In the genomic region with DNA sequence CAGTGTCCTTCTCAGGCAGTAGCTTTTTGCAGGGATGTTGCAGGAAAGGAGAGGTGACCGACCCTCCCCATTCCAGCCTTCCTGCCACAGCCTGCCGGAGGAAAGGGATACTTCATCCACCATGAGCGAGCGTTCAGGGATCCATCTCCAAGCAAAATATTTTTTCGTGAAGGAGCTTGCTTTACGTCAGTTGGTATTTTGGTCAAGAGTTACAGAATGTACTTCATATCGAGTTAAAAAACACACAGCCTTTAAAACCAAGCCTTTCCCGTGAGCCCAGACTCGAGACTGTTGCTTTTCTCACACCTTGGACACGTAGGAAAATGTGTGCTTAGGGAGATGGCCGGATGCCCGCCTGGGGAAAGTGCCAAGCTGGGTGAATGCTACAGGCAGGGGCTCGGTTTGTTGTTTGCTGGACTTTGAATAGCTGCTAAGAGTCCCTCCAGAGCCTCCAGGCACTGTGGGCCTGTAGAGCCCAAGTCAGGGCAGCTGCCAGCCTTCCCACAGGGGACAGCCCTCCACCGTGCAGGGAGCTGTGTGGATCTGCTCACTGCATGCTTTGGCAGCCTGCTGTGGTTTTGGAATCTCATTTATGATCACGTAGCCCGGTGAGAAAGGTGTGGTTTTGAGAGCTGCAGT, we compare ENCODE assay signal across 8 mouse cellular contexts. TPM values are rescaled to one million over a fixed set of nuclear protein-coding genes. Genes with fewer than 3 reads are reported as not detected.
DNase-seq lines count a peak whose midpoint lies in the region; ATAC-seq lines count a peak whose summit lies in the region.

No protein-coding gene starts in this region.

- peak overlapping the region; percentile 74 for H3K27ac ChIP-seq in hindbrain, embryonic 13.5 days
- H3K27ac ChIP-seq in hindbrain, embryonic 11.5 days (ENCODE audit: low read depth, low read length), result no peak overlapping the region
- peak overlapping the region; percentile 79 for H3K27ac ChIP-seq in embryonic facial prominence, embryonic 13.5 days
- peak overlapping the region; percentile 77 for H3K27ac ChIP-seq in heart, embryonic 10.5 days
- peak overlapping the region; percentile 88 for H3K27ac ChIP-seq in limb, embryonic 15.5 days

- H3K9ac ChIP-seq in hindbrain, embryonic 13.5 days, result no peak overlapping the region
- no peak overlapping the region for H3K9ac ChIP-seq in hindbrain, embryonic 11.5 days (ENCODE audit: low read depth, low read length)
- no peak overlapping the region for H3K9ac ChIP-seq in embryonic facial prominence, embryonic 13.5 days
- H3K9ac ChIP-seq in limb, embryonic 15.5 days, result no peak overlapping the region

- no peak overlapping the region for H3K4me3 ChIP-seq in hindbrain, embryonic 13.5 days
- no peak overlapping the region for H3K4me3 ChIP-seq in hindbrain, embryonic 11.5 days (ENCODE audit: low read depth, low read length)
- no peak overlapping the region for H3K4me3 ChIP-seq in embryonic facial prominence, embryonic 13.5 days
- no peak overlapping the region for H3K4me3 ChIP-seq in heart, embryonic 10.5 days
- no peak overlapping the region for H3K4me3 ChIP-seq in limb, embryonic 15.5 days

- no peak overlapping the region for H3K4me2 ChIP-seq in hindbrain, embryonic 13.5 days
- no peak overlapping the region for H3K4me2 ChIP-seq in hindbrain, embryonic 11.5 days (replicated peaks; ENCODE audit: low read depth, low read length)
- H3K4me2 ChIP-seq in embryonic facial prominence, embryonic 13.5 days, result peak overlapping the region; percentile 5; the same call in 1 of the 2 replicates
- H3K4me2 ChIP-seq in limb, embryonic 15.5 days, result peak overlapping the region; percentile 25

- no peaks in the 10 kb centered on the region for H3K9me3 ChIP-seq in hindbrain, embryonic 13.5 days
- no peaks in the 10 kb centered on the region for H3K9me3 ChIP-seq in hindbrain, embryonic 11.5 days (ENCODE audit: control insufficient read depth, low read length)
- H3K9me3 ChIP-seq in embryonic facial prominence, embryonic 13.5 days, result no peaks in the 10 kb centered on the region
- H3K9me3 ChIP-seq in heart, embryonic 10.5 days, result no peaks in the 10 kb centered on the region
- H3K9me3 ChIP-seq in limb, embryonic 15.5 days, result no peaks in the 10 kb centered on the region

- ATAC-seq in hindbrain, embryonic 13.5 days (ENCODE audit: low FRiP score), result peak; percentile 67
- no peak for ATAC-seq in hindbrain, embryonic 11.5 days (ENCODE audit: low FRiP score)
- no peak for ATAC-seq in embryonic facial prominence, embryonic 13.5 days (ENCODE audit: insufficient number of reproducible peaks, insufficient read depth, low FRiP score, low TSS enrichment, low read depth)
- peak; percentile 75 for ATAC-seq in limb, embryonic 15.5 days (ENCODE audit: insufficient number of reproducible peaks, low FRiP score, low TSS enrichment, low read depth)

- H3K4me1 ChIP-seq in hindbrain, embryonic 13.5 days (replicated peaks), result peaks cover 26% of the 10 kb centered on the region
- H3K4me1 ChIP-seq in hindbrain, embryonic 11.5 days (replicated peaks; ENCODE audit: control insufficient read depth, insufficient read depth, low read length), result no peaks in the 10 kb centered on the region
- peaks cover 33% of the 10 kb centered on the region for H3K4me1 ChIP-seq in embryonic facial prominence, embryonic 13.5 days
- H3K4me1 ChIP-seq in heart, embryonic 10.5 days, result peaks cover 43% of the 10 kb centered on the region
- H3K4me1 ChIP-seq in limb, embryonic 15.5 days, result peaks cover 36% of the 10 kb centered on the region

- no peaks in the 10 kb centered on the region for H3K36me3 ChIP-seq in hindbrain, embryonic 13.5 days
- no peaks in the 10 kb centered on the region for H3K36me3 ChIP-seq in hindbrain, embryonic 11.5 days (ENCODE audit: control insufficient read depth, insufficient read depth, low read length)
- no peaks in the 10 kb centered on the region for H3K36me3 ChIP-seq in embryonic facial prominence, embryonic 13.5 days
- H3K36me3 ChIP-seq in heart, embryonic 10.5 days, result no peaks in the 10 kb centered on the region
- H3K36me3 ChIP-seq in limb, embryonic 15.5 days, result no peaks in the 10 kb centered on the region

- WGBS in hindbrain, embryonic 13.5 days, result 58% methylated on average over 16 of the region's 16 CpGs
- WGBS in hindbrain, embryonic 11.5 days, result 72% methylated on average over 16 of the region's 16 CpGs
- WGBS in embryonic facial prominence, embryonic 13.5 days, result 45% methylated on average over 16 of the region's 16 CpGs
- WGBS in heart, embryonic 10.5 days, result 60% methylated on average over 16 of the region's 16 CpGs
- 25% methylated on average over 16 of the region's 16 CpGs for WGBS in limb, embryonic 15.5 days

- no peak for DNase-seq in hindbrain, embryonic 11.5 days (ENCODE audit: low spot score)
- DNase-seq in heart, embryonic 10.5 days (ENCODE audit: low spot score), result no peak
- peak; percentile 94 for DNase-seq in kidney, postnatal 14 days
- DNase-seq in right cerebral cortex, postnatal 25 days, result peak; percentile 86
- no peak for DNase-seq in spleen, postnatal 36 days (ENCODE audit: low spot score in 2 of 2)

- H3K27me3 ChIP-seq in hindbrain, embryonic 13.5 days, result no peaks in the 10 kb centered on the region
- no peaks in the 10 kb centered on the region for H3K27me3 ChIP-seq in hindbrain, embryonic 11.5 days (ENCODE audit: control insufficient read depth, insufficient read depth, low read length)
- no peaks in the 10 kb centered on the region for H3K27me3 ChIP-seq in embryonic facial prominence, embryonic 13.5 days
- no peaks in the 10 kb centered on the region for H3K27me3 ChIP-seq in heart, embryonic 10.5 days (ENCODE audit: insufficient read depth, poor library complexity, severe bottlenecking)
- 0 out of 2 replicates have a peak, but pooled peaks cover 2% of the 10 kb centered on the region for H3K27me3 ChIP-seq in limb, embryonic 15.5 days

RNA-seq across cellular contexts. Expression of a gene that starts 20.6 kb away (rescaled TPM):
- polyA plus RNA-seq in hindbrain, embryonic 13.5 days (2015; fragmentation: Nextera tagmentation; extraction: Ambion mirVana), result 44.8 and 45.3 TPM in 2 replicates
- 2.2 TPM in 2 replicates for polyA plus RNA-seq in hindbrain, embryonic 11.5 days (2014; fragmentation: Nextera tagmentation; extraction: Ambion mirVana)
- 1.6 and 1.9 TPM in 2 replicates for polyA plus RNA-seq in embryonic facial prominence, embryonic 13.5 days (2015; fragmentation: Nextera tagmentation; extraction: Ambion mirVana)
- polyA plus RNA-seq in heart, embryonic 10.5 days (2016; fragmentation: Nextera tagmentation; extraction: Ambion mirVana), result 0.93 and 1.3 TPM in 2 replicates
- polyA plus RNA-seq in limb, embryonic 15.5 days (2015; fragmentation: Nextera tagmentation; extraction: Ambion mirVana), result 1.9 and 2.7 TPM in 2 replicates

RNA-seq across cellular contexts. Expression of a gene that starts 44.4 kb away (rescaled TPM):
- 10.2 and 10.5 TPM in 2 replicates for polyA plus RNA-seq in hindbrain, embryonic 13.5 days (2015; fragmentation: Nextera tagmentation; extraction: Ambion mirVana)
- polyA plus RNA-seq in hindbrain, embryonic 11.5 days (2014; fragmentation: Nextera tagmentation; extraction: Ambion mirVana), result 1.9 and 3.6 TPM in 2 replicates
- 7.5 and 7.8 TPM in 2 replicates for polyA plus RNA-seq in embryonic facial prominence, embryonic 13.5 days (2015; fragmentation: Nextera tagmentation; extraction: Ambion mirVana)
- 7.9 and 11.5 TPM in 2 replicates for polyA plus RNA-seq in heart, embryonic 10.5 days (2016; fragmentation: Nextera tagmentation; extraction: Ambion mirVana)
- 5.9 and 6.0 TPM in 2 replicates for polyA plus RNA-seq in limb, embryonic 15.5 days (2015; fragmentation: Nextera tagmentation; extraction: Ambion mirVana)

Comparison
In these comparisons a context has a peak if more than half of its experiments do, and no peak if none do; other contexts are left out.
1. ATAC-seq: peak in hindbrain, embryonic 13.5 days (single experiment) and limb, embryonic 15.5 days (single experiment); none in hindbrain, embryonic 11.5 days (single experiment) and embryonic facial prominence, embryonic 13.5 days (single experiment).
2. RNA of a gene that starts 20.6 kb away (polyA plus RNA-seq): 44.8 to 45.3 TPM in hindbrain, embryonic 13.5 days; 2.2 TPM in hindbrain, embryonic 11.5 days, 1.9 to 2.7 TPM in limb, embryonic 15.5 days, 1.6 to 1.9 TPM in embryonic facial prominence, embryonic 13.5 days and 0.93 to 1.3 TPM in heart, embryonic 10.5 days; every median in the first group is over 10 times any median in the second.
3. H3K4me2 ChIP-seq: peak in embryonic facial prominence, embryonic 13.5 days (single experiment) and limb, embryonic 15.5 days (single experiment); none in hindbrain, embryonic 13.5 days (single experiment) and hindbrain, embryonic 11.5 days (single experiment).
4. DNase-seq: peak in kidney, postnatal 14 days (single experiment) and right cerebral cortex, postnatal 25 days (single experiment); none in hindbrain, embryonic 11.5 days (single experiment), heart, embryonic 10.5 days (single experiment) and spleen, postnatal 36 days (0 of 2).